Mouse (Mus musculus) small intestine, adult 2 months (tissue): ENCODE data around the gene Zscan5b.

Experiments used
- CTCF ChIP-seq: fragments of 200-500 bp; IDR thresholded peaks from 2 replicates; pipeline ENCODE4 v1.5.1; 2012; ENCODE audit warnings: low read depth, mild to moderate bottlenecking, control low read depth, inconsistent platforms, low read length, moderate library complexity, mixed read lengths; ENCODE audit not compliant: insufficient replicate concordance, insufficient read length; ENCODE audit errors: extremely low read depth
- POLR2A ChIP-seq: fragments of 200-500 bp; IDR thresholded peaks from 2 replicates; pipeline ENCODE4 v1.6.1; 2012; ENCODE audit warnings: low read depth, mild to moderate bottlenecking, control low read depth, inconsistent platforms, low read length, moderate library complexity

DNA sequence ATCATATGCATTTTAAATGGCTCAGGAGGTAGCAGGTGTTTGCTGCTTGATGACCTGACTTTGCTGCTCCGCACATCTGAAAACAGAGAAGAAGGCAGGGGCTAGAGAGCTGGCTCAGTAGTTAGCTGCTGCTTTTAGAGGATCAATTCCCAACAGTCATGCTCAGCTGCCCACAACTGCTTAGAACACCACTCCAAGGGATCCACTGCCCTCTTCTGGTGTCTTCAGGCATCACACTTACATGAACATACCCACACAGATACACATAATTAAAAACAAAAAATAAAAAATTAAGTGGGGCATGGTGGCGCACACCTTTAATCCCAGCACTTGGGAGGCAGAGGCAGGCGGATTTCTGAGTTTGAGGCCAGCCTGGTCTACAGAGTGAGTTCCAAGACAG lies 40.0 kb downstream of the Zscan5b start:
- TF ChIP-seq POLR2A (no peak), CTCF (no peak)
